Mouse (Mus musculus): ENCODE measurements around the gene Myoc. TPM values are rescaled to one million over a fixed set of nuclear protein-coding genes. Genes with fewer than 3 reads are reported as not detected.
A peak's percentile ranks its signal among the peaks of the same experiment; 100 is the strongest.
"Not testable (repeated sequence)": the region's sequence is repeated elsewhere in the genome, so short reads cannot be mapped to it uniquely, and the experiment has no call there.

Myoc gene
- total RNA-seq (2017), result 0.19 to 0.43 TPM in 2 of 3 replicates, not detected in the other

- no peak for ATAC-seq (replicated peaks; ENCODE audit: insufficient number of reproducible peaks, low FRiP score, low TSS enrichment, poor library complexity, severe bottlenecking)
Observed at GRCm38 (mm10) chr1:162639051-162639750, at the start of gene Myoc. TSS of gene Myoc (plus strand) at chr1:162639155.

GRCm38 (mm10) chr1:162589443-162589842 is 49.5 kb upstream of the Myoc start:
- no peak for ATAC-seq (replicated peaks; ENCODE audit: insufficient number of reproducible peaks, low FRiP score, low TSS enrichment, poor library complexity, severe bottlenecking)

GRCm38 (mm10) chr1:162590415-162590997 is 48.4 kb upstream of the Myoc start:
- ATAC-seq (replicated peaks; ENCODE audit: insufficient number of reproducible peaks, low FRiP score, low TSS enrichment, poor library complexity, severe bottlenecking), result no peak

GRCm38 (mm10) chr1:162597379-162598102 is 41.4 kb upstream of the Myoc start:
- no peak for ATAC-seq (replicated peaks; ENCODE audit: insufficient number of reproducible peaks, low FRiP score, low TSS enrichment, poor library complexity, severe bottlenecking)

GRCm38 (mm10) chr1:162599617-162600016 is 39.3 kb upstream of the Myoc start:
- no peak for ATAC-seq (replicated peaks; ENCODE audit: insufficient number of reproducible peaks, low FRiP score, low TSS enrichment, poor library complexity, severe bottlenecking)

GRCm38 (mm10) chr1:162601288-162601687 is 37.7 kb upstream of the Myoc start:
- no peak for ATAC-seq (replicated peaks; ENCODE audit: insufficient number of reproducible peaks, low FRiP score, low TSS enrichment, poor library complexity, severe bottlenecking)

GRCm38 (mm10) chr1:162608127-162608526 is 30.8 kb upstream of the Myoc start:
- ATAC-seq (replicated peaks; ENCODE audit: insufficient number of reproducible peaks, low FRiP score, low TSS enrichment, poor library complexity, severe bottlenecking), result no peak

GRCm38 (mm10) chr1:162609633-162610250 is 29.2 kb upstream of the Myoc start:
- ATAC-seq (replicated peaks; ENCODE audit: insufficient number of reproducible peaks, low FRiP score, low TSS enrichment, poor library complexity, severe bottlenecking), result no peak

GRCm38 (mm10) chr1:162611191-162611590 is 27.8 kb upstream of the Myoc start:
- ATAC-seq (replicated peaks; ENCODE audit: insufficient number of reproducible peaks, low FRiP score, low TSS enrichment, poor library complexity, severe bottlenecking), result no peak

GRCm38 (mm10) chr1:162615511-162615910 is 23.4 kb upstream of the Myoc start:
- ATAC-seq (replicated peaks; ENCODE audit: insufficient number of reproducible peaks, low FRiP score, low TSS enrichment, poor library complexity, severe bottlenecking), result peak; percentile 77

- ATAC-seq (replicated peaks; ENCODE audit: insufficient number of reproducible peaks, low FRiP score, low TSS enrichment, poor library complexity, severe bottlenecking), result no peak
Observed at GRCm38 (mm10) chr1:162620487-162620886, 18.5 kb upstream of the Myoc start.

- ATAC-seq (replicated peaks; ENCODE audit: insufficient number of reproducible peaks, low FRiP score, low TSS enrichment, poor library complexity, severe bottlenecking), result no peak
Observed at GRCm38 (mm10) chr1:162623895-162624294, 15.1 kb upstream of the Myoc start.

- peak; percentile 85 for ATAC-seq (replicated peaks; ENCODE audit: insufficient number of reproducible peaks, low FRiP score, low TSS enrichment, poor library complexity, severe bottlenecking)
Observed at GRCm38 (mm10) chr1:162625229-162625628, 13.7 kb upstream of the Myoc start.

GRCm38 (mm10) chr1:162627821-162628220 is 11.1 kb upstream of the Myoc start:
- ATAC-seq (replicated peaks; ENCODE audit: insufficient number of reproducible peaks, low FRiP score, low TSS enrichment, poor library complexity, severe bottlenecking), result peak; percentile 23

- not testable (repeated sequence) for ATAC-seq (replicated peaks; ENCODE audit: insufficient number of reproducible peaks, low FRiP score, low TSS enrichment, poor library complexity, severe bottlenecking)
Observed at GRCm38 (mm10) chr1:162628326-162628725, 10.6 kb upstream of the Myoc start.

GRCm38 (mm10) chr1:162635291-162635931 is 3.5 kb upstream of the Myoc start:
- not testable (repeated sequence) for ATAC-seq (replicated peaks; ENCODE audit: insufficient number of reproducible peaks, low FRiP score, low TSS enrichment, poor library complexity, severe bottlenecking)

GRCm38 (mm10) chr1:162636516-162636915 is 2.4 kb upstream of the Myoc start:
- no peak for ATAC-seq (replicated peaks; ENCODE audit: insufficient number of reproducible peaks, low FRiP score, low TSS enrichment, poor library complexity, severe bottlenecking)

GRCm38 (mm10) chr1:162638535-162638934 is 420 bp upstream of the Myoc start:
- no peak for ATAC-seq (replicated peaks; ENCODE audit: insufficient number of reproducible peaks, low FRiP score, low TSS enrichment, poor library complexity, severe bottlenecking)

GRCm38 (mm10) chr1:162639861-162640260 is 906 bp downstream of the Myoc start:
- no peak for ATAC-seq (replicated peaks; ENCODE audit: insufficient number of reproducible peaks, low FRiP score, low TSS enrichment, poor library complexity, severe bottlenecking)
